Mouse (Mus musculus) kidney, embryonic 14.5 days (tissue): Measurements from ENCODE around the gene Rprd1b. TPM values are rescaled to one million over a fixed set of nuclear protein-coding genes. Genes with fewer than 3 reads are reported as not detected.

ENCODE experiments used
- ATAC-seq: fragments of 200-750 bp; cut with Nextera tagmentation; 2 replicates; pipeline ENCODE4 v1.8.0; 2017; ENCODE audit warnings: moderate number of reproducible peaks, mild to moderate bottlenecking, moderate TSS enrichment, moderate library complexity; ENCODE audit not compliant: low FRiP score, low TSS enrichment
- H3K27ac ChIP-seq: fragments of 300-500 bp; sonication (generic); 2 replicates; pipeline ENCODE4 v1.5.1; 2014; ENCODE audit warnings: low read depth, mild to moderate bottlenecking, low read length, moderate library complexity, mixed read lengths
- H3K27me3 ChIP-seq: fragments of 300-500 bp; sonication (generic); 2 replicates; pipeline ENCODE4 v1.6.1; 2014; ENCODE audit warnings: mild to moderate bottlenecking, low read length; ENCODE audit not compliant: control insufficient read depth, insufficient read depth
- H3K36me3 ChIP-seq: fragments of 300-500 bp; sonication (generic); 2 replicates; pipeline ENCODE4 v1.6.1; 2014; ENCODE audit warnings: low read length, mixed read lengths; ENCODE audit not compliant: control insufficient read depth, insufficient read depth
- H3K4me1 ChIP-seq: fragments of 300-500 bp; sonication (generic); 2 replicates; pipeline ENCODE4 v1.6.1; 2014; ENCODE audit warnings: low read length, mixed read lengths; ENCODE audit not compliant: control insufficient read depth, insufficient read depth
- H3K4me2 ChIP-seq: fragments of 300-500 bp; sonication (generic); replicated peaks from 2 replicates; pipeline ENCODE4 v1.6.1; 2014; ENCODE audit warnings: low read depth, mild to moderate bottlenecking, low read length
- H3K4me3 ChIP-seq: fragments of 300-500 bp; sonication (generic); 2 replicates; pipeline ENCODE4 v1.5.1; 2014; ENCODE audit warnings: mild to moderate bottlenecking, low read length
- H3K9ac ChIP-seq: fragments of 300-500 bp; sonication (generic); 2 replicates; pipeline ENCODE4 v1.6.1; 2014; ENCODE audit warnings: low read depth, mild to moderate bottlenecking, low read length, moderate library complexity
- H3K9me3 ChIP-seq: fragments of 300-500 bp; sonication (generic); 2 replicates; pipeline ENCODE4 v1.6.1; 2016; ENCODE audit warnings: low read length; ENCODE audit not compliant: control insufficient read depth
- WGBS: fragments of 180-500 bp; shearing (Covaris S2); extraction: QIAGEN DNeasy Blood & Tissue Kit; methylation state at CpG from one replicate; pipeline ENCODE4 v1.1.7; 2014; 5-methylcytosine and 5-hydroxymethylcytosine counted together
- polyA plus RNA-seq: library from polyadenylated mRNA; unstranded; fragments of >200 nt; fragmentation: Nextera tagmentation; extraction: Ambion mirVana; gene quantifications from 2 replicates; pipeline ENCODE4 v1.2.1, GENCODE M21; 2014

The Rprd1b gene
- polyA plus RNA-seq, 1 experiment from 2014 or later, result 53.3 TPM

DNA sequence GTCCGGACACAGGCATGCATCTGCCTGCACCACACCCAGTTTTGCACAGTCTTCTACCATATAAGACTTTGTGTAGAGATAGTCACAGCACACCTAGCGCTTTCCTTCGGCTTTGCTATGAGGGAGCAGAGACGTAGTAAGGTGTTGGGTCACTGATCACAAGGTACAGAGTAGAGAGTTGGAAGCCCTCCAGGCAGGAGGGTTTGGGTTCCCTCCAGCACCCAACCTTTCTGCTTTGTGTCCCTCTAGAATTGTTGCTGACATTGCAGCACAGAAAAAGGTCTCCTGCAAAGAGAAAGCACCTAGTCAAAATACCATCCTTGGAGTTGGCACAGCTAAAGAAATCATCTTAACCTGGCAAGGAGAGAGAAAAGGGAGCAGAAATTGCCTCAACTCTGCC lies 35.8 kb upstream of the Rprd1b start:
- no peaks in the 10 kb centered on the region for H3K27me3 ChIP-seq
- no peak overlapping the region for H3K4me3 ChIP-seq
- WGBS, result 83% methylated on average over 4 of the region's 4 CpGs
- H3K9me3 ChIP-seq, result no peaks in the 10 kb centered on the region
- no peak overlapping the region for H3K27ac ChIP-seq
- no peak overlapping the region for H3K9ac ChIP-seq
- peaks cover 38% of the 10 kb centered on the region for H3K36me3 ChIP-seq
- H3K4me1 ChIP-seq, result no peaks in the 10 kb centered on the region
- ATAC-seq, result no peak
- H3K4me2 ChIP-seq, result no peak overlapping the region

DNA sequence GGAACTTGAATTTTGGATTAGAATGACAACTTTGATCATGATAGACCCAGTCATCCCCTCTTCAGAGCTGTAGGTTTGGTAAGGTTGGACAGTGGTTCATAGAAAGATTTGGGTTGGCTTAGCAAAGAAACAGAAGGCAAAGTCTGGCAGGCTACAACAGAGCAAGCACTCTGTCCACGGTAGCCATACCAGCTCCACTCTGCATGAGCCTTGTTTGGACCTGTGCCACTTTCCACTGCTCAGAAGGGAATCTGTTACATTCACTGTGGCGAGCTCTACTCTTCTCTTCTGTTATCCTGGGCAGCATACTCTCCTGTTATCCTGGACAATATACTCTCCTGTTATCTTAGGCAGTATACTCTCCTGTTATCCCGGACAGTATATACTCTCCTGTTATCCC lies 29.5 kb upstream of the Rprd1b start:
- Histone ChIP-seq H3K27me3 (no peaks in the 10 kb centered on the region), H3K9me3 (no peaks in the 10 kb centered on the region), H3K4me3 (no peak overlapping the region), H3K9ac (no peak overlapping the region), H3K4me2 (no peak overlapping the region), H3K4me1 (no peaks in the 10 kb centered on the region), H3K36me3 (peaks cover 21% of the 10 kb centered on the region), H3K27ac (no peak overlapping the region)
- 87% methylated on average over 3 of the region's 3 CpGs for WGBS
- ATAC-seq, result no peak

DNA sequence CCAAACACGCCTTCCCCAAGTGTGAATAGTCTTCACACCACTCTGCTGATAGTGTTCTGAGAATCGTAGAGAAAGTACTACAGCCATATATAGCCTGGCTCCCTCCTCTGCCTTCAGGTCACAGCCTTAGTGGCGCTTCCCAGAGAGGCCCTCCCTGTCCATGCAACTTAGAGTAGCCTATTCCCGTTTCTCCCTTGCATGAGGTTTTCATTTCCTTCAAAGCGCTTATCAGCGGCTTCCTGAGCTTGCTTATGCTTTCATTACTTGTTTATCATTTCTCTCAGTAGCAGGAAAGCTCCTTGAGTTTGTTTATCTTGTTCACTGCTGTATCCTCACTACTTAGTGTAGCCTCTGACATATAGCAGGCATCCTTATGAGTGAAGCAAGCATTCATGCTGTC lies 23.7 kb upstream of the Rprd1b start:
- Histone ChIP-seq H3K4me2 (no peak overlapping the region), H3K4me3 (no peak overlapping the region), H3K9me3 (no peaks in the 10 kb centered on the region), H3K27ac (no peak overlapping the region), H3K4me1 (no peaks in the 10 kb centered on the region), H3K27me3 (no peaks in the 10 kb centered on the region), H3K36me3 (peaks cover 26% of the 10 kb centered on the region), H3K9ac (no peak overlapping the region)
- no peak for ATAC-seq
- 79% methylated on average over 6 of the region's 6 CpGs for WGBS

DNA sequence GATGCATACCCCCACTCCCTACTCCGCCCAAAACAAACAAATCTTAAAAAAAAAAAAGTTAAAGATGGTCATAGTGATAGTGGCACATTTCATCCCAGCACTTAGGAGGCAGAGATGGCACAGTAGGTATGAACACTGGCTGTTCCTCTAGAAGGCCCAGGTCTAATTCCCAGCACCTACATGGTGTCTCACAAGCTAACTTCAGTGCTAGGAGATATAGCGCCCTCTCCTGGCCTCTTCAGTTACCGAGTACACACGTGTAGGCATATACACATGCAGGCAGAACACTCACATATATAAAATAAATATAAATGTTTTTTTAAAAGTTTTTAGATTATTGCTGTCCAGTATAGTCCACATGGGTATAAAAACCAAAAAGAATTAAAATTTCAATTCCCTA lies 22.7 kb upstream of the Rprd1b start:
- Histone ChIP-seq H3K9ac (no peak overlapping the region), H3K27me3 (no peaks in the 10 kb centered on the region), H3K36me3 (peaks cover 26% of the 10 kb centered on the region), H3K9me3 (no peaks in the 10 kb centered on the region), H3K27ac (no peak overlapping the region), H3K4me3 (no peak overlapping the region), H3K4me1 (no peaks in the 10 kb centered on the region), H3K4me2 (no peak overlapping the region)
- WGBS, result 95% methylated on average over 4 of the region's 4 CpGs
- ATAC-seq, result no peak

GRCm38 (mm10) chr2:158009373-158009772 lies 18.9 kb upstream of the Rprd1b start:
- Histone ChIP-seq H3K4me3 (no peak overlapping the region), H3K27me3 (no peaks in the 10 kb centered on the region), H3K27ac (no peak overlapping the region), H3K4me2 (no peak overlapping the region), H3K9ac (no peak overlapping the region), H3K36me3 (peaks cover 26% of the 10 kb centered on the region), H3K4me1 (no peaks in the 10 kb centered on the region), H3K9me3 (no peaks in the 10 kb centered on the region)
- 85% methylated on average over 7 of the region's 7 CpGs for WGBS
- ATAC-seq, result no peak

GRCm38 (mm10) chr2:158012608-158013007 lies 15.7 kb upstream of the Rprd1b start:
- Histone ChIP-seq H3K4me1 (no peaks in the 10 kb centered on the region), H3K4me2 (no peak overlapping the region), H3K27me3 (no peaks in the 10 kb centered on the region), H3K27ac (no peak overlapping the region), H3K36me3 (peaks cover 14% of the 10 kb centered on the region), H3K4me3 (no peak overlapping the region), H3K9ac (no peak overlapping the region), H3K9me3 (no peaks in the 10 kb centered on the region)
- ATAC-seq, result no peak
- 91% methylated on average over 3 of the region's 3 CpGs for WGBS

DNA sequence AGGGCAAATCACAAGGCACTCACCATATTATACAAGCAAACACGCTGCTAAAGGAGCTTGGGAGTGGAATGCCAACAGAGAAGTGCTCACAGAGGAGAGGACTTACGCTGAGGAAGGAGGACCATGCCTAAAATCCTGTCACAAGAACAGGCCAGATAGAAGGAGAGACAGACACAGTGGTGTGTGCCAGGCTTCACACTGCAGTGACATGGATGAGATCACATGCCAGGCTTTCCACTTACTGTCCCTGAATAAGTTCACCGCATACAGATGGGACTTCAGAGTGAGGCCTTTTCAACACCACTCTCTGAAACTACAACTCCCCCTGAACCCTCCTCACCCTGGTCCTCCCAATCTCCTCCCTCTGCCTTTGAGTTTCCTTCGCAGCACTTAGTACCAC lies 11.0 kb upstream of the Rprd1b start:
- no peaks in the 10 kb centered on the region for H3K4me1 ChIP-seq
- 94% methylated on average over 4 of the region's 4 CpGs for WGBS
- H3K4me2 ChIP-seq, result no peak overlapping the region
- no peak overlapping the region for H3K27ac ChIP-seq
- no peak for ATAC-seq
- H3K4me3 ChIP-seq, result no peak overlapping the region
- H3K9ac ChIP-seq, result no peak overlapping the region
- no peaks in the 10 kb centered on the region for H3K36me3 ChIP-seq
- no peaks in the 10 kb centered on the region for H3K27me3 ChIP-seq
- H3K9me3 ChIP-seq, result no peaks in the 10 kb centered on the region

GRCm38 (mm10) chr2:158027855-158028353 lies 393 bp upstream of the Rprd1b start:
- Histone ChIP-seq H3K9me3 (no peaks in the 10 kb centered on the region), H3K9ac (peak overlapping the region; percentile 91), H3K27me3 (no peaks in the 10 kb centered on the region), H3K4me3 (peak overlapping the region; percentile 99), H3K27ac (peak overlapping the region; percentile 83), H3K4me2 (peak overlapping the region; percentile 90), H3K36me3 (peaks cover 4% of the 10 kb centered on the region; the same call in 1 of the 2 replicates), H3K4me1 (peaks cover 27% of the 10 kb centered on the region)
- ATAC-seq, result no peak
- WGBS, result 3% methylated on average over 16 of the region's 16 CpGs

DNA sequence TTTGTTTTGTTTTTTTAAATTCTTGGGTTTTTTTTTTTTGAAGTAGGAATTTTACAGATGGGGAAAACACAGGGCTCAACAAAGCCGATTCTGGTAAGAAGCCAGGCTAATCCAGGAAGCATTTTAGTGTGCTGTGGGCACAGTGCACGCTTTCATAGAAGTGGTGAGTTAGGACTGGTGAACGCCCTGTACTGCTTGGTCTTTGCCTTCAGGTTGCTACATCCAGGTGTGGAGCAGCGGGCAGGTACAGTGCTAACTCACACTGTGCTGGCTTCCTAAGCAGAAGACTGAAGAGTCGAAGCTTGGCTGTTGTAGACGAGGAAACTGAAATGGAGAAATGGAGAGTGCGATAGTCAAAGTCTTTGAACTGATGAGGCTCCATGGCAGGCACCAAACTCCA lies 1.7 kb downstream of the Rprd1b start:
- peaks cover 27% of the 10 kb centered on the region for H3K4me1 ChIP-seq

More for the DNA sequence above, 1.7 kb downstream of the Rprd1b start:
- H3K4me2 ChIP-seq, result peak overlapping the region; percentile 90
- H3K9ac ChIP-seq, result peak overlapping the region; percentile 91
- no peak for ATAC-seq
- WGBS, result 81% methylated on average over 7 of the region's 7 CpGs
- peak overlapping the region; percentile 99 for H3K4me3 ChIP-seq
- no peaks in the 10 kb centered on the region for H3K9me3 ChIP-seq
- no peak overlapping the region for H3K27ac ChIP-seq
- H3K36me3 ChIP-seq, result peaks cover 4% of the 10 kb centered on the region; the same call in 1 of the 2 replicates
- no peaks in the 10 kb centered on the region for H3K27me3 ChIP-seq
